Mouse (Mus musculus): ENCODE results near the gene Spsb4.

Gene Spsb4

DNA sequence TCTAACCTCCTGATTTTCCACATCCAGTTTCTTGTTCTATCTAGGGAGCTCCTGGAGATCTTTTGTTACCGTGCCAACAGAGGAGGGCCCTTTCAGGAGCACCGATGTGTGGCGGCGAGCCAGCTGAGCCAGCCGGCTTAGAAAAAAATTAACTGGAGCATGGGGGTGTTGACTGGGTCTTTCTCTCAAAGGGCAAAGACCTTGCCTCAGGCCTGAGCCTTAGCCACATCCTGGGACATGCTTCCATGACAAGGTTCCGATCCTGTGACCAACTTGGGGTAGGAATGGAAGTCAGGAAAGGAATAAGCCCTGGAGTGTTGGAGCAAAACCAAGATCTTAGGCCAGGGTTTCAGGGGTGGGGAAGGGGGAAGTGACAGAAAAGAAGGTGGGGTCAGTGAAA lies 2.9 kb downstream of the Spsb4 start:
- DNase-seq, result no peak

GRCm38 (mm10) chr9:97013698-97014097 lies 4.9 kb downstream of the Spsb4 start:
- DNase-seq, result no peak

DNA sequence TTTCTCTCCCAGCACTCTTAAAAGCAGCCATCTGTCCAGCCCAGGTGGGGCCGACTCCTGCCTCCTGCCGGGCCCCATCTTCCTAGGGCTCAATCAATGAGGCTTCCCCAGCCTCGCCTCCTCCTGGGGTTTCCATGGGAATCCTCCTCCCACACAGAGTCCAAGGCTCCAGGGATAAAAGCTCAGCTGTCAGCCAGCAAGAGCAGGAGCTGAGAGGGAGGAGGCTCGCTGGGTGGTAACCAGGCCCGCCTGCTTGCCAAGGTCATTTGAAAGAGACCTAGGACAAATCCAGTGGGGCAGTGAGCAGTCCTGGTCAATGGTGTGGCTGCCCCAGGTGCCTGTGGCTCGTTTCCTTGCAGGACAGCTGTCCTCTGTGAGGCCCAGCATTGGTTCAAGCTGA lies 5.5 kb downstream of the Spsb4 start:
- no peak for DNase-seq

DNA sequence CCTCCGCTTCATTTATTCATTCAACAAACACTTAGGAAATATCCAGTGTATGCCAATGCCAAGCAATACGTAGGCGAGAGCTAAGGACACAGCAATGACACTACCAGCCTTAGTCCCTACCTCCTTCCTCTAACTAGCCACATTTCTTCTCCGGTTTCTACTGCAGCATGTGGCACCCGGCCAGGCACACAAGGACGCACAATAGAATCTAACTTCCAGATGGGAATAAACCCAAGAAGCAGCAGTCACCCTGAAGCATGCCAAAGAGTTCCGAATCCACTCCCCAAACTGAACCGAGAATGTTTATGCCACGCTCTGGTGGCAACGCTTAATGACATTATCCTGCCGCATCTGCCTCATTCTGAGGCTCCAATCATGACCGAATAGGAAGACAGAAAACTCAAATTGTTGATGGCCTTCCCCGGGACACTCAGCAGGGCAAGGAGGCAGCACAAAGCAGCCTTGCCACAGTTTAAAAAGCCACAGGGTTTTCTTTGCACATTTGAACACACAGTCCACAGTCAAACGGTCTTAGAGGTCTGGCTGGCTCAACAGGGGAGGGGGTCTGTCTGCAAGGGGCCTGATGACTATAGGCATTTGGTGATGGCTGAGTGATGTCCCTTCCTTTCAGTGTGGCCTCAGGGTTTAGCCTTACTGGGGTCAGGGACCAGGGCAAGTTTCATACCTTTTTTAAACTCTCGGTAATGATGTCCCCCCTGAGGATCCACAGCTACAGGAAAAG lies 7.0 kb downstream of the Spsb4 start:
- DNase-seq, result no peak

GRCm38 (mm10) chr9:97010447-97010846 lies 8.2 kb downstream of the Spsb4 start:
- no peak for DNase-seq

DNA sequence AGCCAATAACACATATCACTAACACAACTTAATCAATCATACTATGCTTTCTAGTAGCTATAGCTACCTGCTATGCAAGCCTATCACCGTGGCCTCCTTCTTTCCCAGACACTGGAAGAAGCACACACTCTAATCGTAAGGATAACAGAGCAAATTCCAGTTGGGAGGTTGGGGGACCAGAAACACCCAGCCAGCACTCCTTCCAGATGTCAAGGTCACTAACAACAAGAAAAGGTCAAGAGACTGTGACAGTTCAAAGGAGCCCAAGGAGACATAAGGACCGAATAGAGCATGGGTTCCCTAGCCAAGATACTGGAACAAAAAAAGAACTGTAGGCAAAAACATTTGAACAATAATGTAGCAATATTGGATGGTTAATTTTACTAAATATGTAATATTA lies 13.9 kb downstream of the Spsb4 start:
- no peak for DNase-seq

DNA sequence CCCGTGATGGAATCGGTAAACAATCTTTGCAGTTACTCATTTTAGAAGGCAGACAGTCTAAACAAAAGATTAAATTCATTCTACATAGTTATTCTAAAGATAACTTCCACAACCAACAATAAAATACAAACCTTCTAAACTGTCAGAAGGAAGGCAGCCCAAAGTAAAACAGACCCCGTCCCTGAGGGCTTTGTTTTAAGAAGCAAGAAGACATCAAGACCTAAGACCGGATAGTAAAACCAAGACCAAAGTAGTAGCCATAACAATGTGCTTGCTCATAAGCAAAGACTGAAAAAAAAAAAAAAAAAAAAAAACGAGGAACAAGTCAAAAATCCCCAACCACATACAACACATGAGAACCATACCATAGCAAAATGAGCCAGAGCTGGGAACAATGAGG lies 15.5 kb downstream of the Spsb4 start:
- DNase-seq, result no peak

DNA sequence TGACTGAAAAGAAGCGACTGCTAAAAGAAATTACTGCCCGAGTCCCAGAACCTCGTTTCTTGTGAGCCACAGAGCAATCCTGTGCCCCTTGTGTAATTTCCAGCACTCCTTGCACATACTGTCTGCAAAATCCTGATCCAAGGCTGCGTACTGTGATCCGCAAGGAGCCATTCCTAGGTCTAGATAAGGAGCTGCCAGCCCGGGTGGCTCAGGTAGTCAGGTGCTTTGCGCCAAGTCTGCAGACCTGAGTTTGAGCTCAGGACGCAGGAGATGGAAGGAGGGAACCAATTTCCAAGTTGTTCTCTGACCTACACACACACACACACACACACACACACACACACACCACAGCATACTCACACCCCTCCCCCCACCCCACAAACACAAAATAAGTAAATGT lies 16.0 kb downstream of the Spsb4 start:
- no peak for DNase-seq

DNA sequence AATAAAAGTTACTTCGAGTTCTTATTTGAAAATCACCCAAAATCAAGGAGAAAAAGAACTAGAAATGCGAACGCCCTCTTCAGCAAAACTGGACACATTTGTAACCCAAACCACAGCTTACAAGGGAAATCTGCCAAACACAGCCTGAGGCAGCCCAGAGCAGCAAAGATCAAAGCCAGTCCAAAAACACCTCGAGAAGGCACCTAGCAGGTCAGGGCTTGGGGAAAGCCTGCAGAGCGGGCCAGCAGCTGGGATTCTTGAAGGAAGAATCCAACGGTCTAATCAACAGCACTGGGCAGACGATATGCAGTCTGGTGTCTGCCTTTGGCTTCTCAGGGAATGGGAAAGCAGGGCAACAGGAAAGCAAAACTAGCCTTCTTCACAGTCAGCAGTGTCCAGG lies 16.6 kb downstream of the Spsb4 start:
- DNase-seq, result no peak

DNA sequence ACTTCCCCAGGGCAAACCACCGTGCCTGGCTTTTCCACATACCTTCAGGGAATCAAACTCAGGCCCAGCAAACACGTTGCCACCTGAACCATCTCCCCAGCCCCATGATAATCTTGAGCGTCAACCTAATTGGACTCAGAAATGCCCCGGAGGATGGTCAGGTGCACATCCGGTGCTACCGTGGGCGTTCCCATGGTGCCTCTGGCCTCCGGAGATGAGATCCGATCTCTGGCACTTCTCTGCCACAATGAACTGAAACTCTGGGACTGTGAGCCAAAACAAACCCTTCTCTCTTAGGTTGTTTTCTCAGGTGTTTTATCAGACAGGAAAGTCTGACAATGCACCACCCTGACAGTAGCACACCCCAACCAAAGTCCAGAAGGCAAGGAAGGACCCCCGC lies 17.2 kb downstream of the Spsb4 start:
- no peak for DNase-seq

DNA sequence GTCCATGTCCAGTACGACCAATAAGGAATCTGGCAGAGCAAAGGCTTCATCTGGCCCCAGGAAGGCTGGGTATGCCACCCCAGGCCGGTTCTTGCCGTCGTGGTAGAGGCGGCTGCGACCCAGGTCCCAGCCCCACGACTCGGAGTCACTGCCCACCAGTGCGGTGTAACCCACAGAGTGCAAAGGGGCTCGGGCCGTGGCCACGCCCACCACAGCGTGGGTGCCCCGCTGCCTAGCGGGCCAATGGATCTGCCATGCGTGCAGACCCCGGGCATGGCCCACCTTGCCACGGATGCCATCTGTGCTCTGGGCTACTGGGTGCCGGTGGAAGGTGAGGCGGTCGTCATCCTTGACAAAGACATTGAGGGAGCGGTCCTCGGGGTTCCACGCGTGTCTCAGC lies 22.9 kb downstream of the Spsb4 start:
- no peak for DNase-seq

GRCm38 (mm10) chr9:96994733-96995132 lies 23.9 kb downstream of the Spsb4 start:
- DNase-seq, result no peak

DNA sequence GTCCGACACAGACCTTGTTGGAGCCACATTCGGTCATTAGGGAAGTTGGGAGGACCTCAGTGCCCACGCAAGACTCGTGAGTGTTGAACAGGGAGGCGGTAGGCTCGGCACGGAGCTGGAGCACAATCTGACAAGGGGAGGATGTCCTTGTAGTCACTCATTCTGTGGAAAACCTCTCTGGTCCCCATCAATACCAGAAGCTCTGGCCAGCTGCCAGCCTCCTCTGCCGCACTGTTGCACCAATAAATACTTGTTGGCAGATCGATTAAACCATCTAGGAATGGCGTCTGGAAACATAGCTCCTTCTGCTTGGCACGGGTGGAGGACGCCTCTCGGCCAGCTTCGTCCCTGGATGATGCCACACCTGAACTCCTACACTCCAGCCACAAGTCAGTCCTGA lies 27.5 kb downstream of the Spsb4 start:
- no peak for DNase-seq

- DNase-seq, result no peak
These were observed 29.2 kb downstream of the Spsb4 start for GRCm38 (mm10) chr9:96989389-96989990.

GRCm38 (mm10) chr9:96986797-96987473 lies 31.7 kb downstream of the Spsb4 start:
- no peak for DNase-seq

DNA sequence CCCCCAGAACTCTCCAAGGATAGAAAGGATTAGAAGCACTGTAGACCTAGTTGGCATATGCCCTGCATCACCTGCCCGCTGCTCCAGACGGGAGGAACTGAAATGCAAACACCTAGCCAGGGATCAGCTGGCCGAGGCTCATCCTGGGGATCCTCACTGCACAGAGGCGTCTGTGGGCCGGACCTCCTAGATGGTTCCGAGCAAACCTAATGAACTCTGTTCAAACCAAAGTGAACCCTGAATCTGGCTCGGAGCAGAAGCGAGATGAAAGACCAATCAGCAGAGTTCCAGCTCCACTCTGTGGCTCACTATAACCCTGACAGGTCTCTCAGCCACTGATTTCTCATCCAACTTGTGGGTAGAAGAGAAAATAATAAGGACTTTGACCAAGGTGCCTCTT lies 34.6 kb downstream of the Spsb4 start:
- DNase-seq, result no peak

DNA sequence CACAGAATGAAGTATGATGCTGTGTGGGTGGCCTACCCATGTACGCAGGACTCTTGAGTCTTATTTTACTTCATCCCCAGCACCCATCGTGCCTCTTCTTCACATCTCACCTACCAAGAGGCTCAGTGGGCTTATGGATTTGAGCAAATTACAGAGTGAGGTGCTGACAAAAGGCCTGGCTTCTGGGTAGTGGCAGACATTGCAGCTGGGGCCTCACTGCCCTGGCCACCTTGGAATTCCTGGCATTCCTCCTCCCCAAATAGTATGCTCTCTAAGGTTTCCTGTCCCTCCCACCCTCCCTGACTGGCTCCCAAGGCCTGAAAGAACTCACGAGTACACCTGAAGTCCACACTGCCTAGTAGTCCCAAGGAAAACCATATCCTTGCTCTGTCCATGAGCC lies 35.7 kb downstream of the Spsb4 start:
- no peak for DNase-seq

DNA sequence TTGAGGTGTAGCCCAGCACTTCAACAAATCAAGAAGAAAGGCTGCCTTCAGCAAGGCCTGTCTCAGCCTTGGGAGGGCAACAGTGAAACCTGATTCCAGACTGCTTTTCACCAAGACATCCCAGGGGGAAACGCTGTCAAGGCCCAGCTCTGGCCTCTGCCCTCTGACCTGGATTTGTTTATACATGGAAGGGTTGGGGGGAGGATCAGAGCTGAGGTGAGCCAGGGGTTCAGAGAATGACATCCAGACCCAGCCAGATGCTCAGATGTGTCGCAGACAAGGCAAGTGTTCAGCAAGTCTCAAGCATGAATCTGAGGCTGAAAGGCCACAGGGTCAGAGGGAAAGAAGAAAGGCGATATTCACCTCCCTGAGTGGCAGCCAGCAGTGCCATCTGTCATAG lies 36.3 kb downstream of the Spsb4 start:
- no peak for DNase-seq

GRCm38 (mm10) chr9:96981836-96982235 lies 36.8 kb downstream of the Spsb4 start:
- DNase-seq, result no peak

- no peak for DNase-seq
These were observed 37.5 kb downstream of the Spsb4 start for GRCm38 (mm10) chr9:96981121-96981520.

GRCm38 (mm10) chr9:96980037-96980997 lies 38.3 kb downstream of the Spsb4 start:
- no peak for DNase-seq

GRCm38 (mm10) chr9:96979417-96980030 lies 39.1 kb downstream of the Spsb4 start:
- DNase-seq, result no peak
